Mouse (Mus musculus) hindbrain, embryonic 15.5 days (tissue): Measurements from ENCODE around the gene Zfp385c. TPM values are rescaled to one million over a fixed set of nuclear protein-coding genes. Genes with fewer than 3 reads are reported as not detected.
A peak's percentile ranks its signal among the peaks of the same experiment; 100 is the strongest.

ENCODE experiments used
- ATAC-seq: fragments of 200-750 bp; cut with Nextera tagmentation; 2 replicates; pipeline ENCODE4 v1.8.0; 2017; ENCODE audit warnings: low read depth, moderate number of reproducible peaks, moderate TSS enrichment; ENCODE audit not compliant: low FRiP score
- H3K27ac ChIP-seq: fragments of 300-500 bp; sonication (generic); replicated peaks from 2 replicates; pipeline ENCODE4 v1.5.1; 2015; ENCODE audit warnings: mild to moderate bottlenecking, inconsistent platforms
- H3K27me3 ChIP-seq: fragments of 300-500 bp; sonication (generic); 2 replicates; pipeline ENCODE4 v1.6.1; 2015; ENCODE audit warnings: control low read depth, inconsistent platforms
- H3K36me3 ChIP-seq: fragments of 300-500 bp; sonication (generic); 2 replicates; pipeline ENCODE4 v1.6.1; 2015; ENCODE audit warnings: control low read depth, inconsistent platforms
- H3K4me1 ChIP-seq: fragments of 300-500 bp; sonication (generic); replicated peaks from 2 replicates; pipeline ENCODE4 v1.6.1; 2015; ENCODE audit warnings: control low read depth, inconsistent platforms
- H3K4me2 ChIP-seq: fragments of 300-500 bp; sonication (generic); 2 replicates; pipeline ENCODE4 v1.6.1; 2015; ENCODE audit warnings: moderate library complexity, mild to moderate bottlenecking, inconsistent platforms
- H3K4me3 ChIP-seq: fragments of 300-500 bp; sonication (generic); 2 replicates; pipeline ENCODE4 v1.5.1; 2015; ENCODE audit warnings: mild to moderate bottlenecking, inconsistent platforms
- H3K9ac ChIP-seq: fragments of 300-500 bp; sonication (generic); 2 replicates; pipeline ENCODE4 v1.6.1; 2015; ENCODE audit warnings: inconsistent platforms
- H3K9me3 ChIP-seq: fragments of 300-500 bp; sonication (generic); 2 replicates; pipeline ENCODE4 v1.6.1; 2016; ENCODE audit warnings: control low read depth, inconsistent platforms
- WGBS: fragments of 180-500 bp; shearing (Covaris S2); methylation state at CpG from one replicate; pipeline ENCODE4 v1.1.7; 2015; 5-methylcytosine and 5-hydroxymethylcytosine counted together
- polyA plus RNA-seq: library from polyadenylated mRNA; unstranded; fragments of >200 nt; fragmentation: Nextera tagmentation; extraction: Ambion mirVana; gene quantifications from 2 replicates; pipeline ENCODE4 v1.2.1, GENCODE M21; 2015

Zfp385c gene
- polyA plus RNA-seq, 1 experiment from 2014 or later: 0.82 TPM

DNA sequence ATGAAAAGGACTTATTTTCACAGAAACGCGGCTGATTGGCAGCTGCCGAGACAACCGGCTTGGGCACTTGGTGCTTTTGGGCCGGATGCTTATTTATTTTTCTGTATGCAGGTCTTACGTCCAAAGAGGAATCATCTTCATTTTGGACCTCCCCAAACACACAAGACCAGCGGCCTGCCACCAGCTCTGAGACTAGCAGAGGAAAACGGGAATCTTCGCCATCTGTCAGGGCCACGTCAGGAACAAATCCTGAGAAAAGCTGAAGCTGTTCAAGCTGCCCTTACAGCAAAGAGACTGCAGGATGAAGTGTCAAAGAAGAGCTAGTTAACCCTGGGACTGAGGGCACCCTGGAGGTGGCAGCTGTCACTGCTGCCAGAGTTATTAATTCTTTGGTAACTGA lies 86.8 kb downstream of the Zfp385c start:
- ATAC-seq: no peak
- Histone ChIP-seq H3K27ac (peak overlapping the region; percentile 48), H3K4me1 (peaks cover 40% of the 10 kb centered on the region), H3K27me3 (no peaks in the 10 kb centered on the region), H3K36me3 (peaks cover 15% of the 10 kb centered on the region; the same call in 1 of the 2 replicates), H3K9ac (no peak overlapping the region), H3K9me3 (no peaks in the 10 kb centered on the region), H3K4me3 (no peak overlapping the region), H3K4me2 (no peak overlapping the region)
- WGBS: 79% methylated on average over 10 of the region's 10 CpGs

DNA sequence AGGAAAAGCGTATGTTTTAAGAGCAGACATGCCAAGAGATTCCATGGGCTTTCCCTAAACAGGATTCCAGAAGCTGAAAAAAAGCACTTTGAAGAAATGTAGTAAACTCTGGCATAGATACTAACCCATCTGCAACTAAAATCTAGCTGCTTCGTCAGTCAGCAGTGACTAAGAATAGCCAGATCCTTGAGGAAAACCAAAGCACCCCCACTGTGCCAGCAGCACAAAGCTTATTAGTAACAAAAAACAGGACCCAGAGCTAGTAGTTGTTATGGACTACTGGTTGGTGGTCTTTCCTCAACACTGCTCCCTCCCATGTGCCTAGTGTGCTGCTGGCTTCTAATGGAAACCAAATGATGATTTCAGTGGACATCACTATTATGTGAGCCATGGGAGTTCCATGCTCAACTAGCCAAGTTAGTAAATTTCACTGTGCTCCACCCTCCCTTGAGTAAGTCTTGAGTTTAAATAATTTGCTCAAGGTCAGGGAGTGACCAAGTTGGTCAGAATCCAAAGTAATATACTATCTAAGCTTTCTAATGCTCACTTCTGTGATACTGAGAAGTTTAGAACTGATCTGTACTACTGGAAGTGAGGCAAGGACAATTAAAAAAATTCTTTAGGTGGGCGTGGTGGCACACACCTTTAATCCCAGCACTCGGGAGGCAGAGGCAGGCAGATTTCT lies 87.8 kb downstream of the Zfp385c start:
- WGBS: 79% methylated on average over 4 of the region's 4 CpGs
- ATAC-seq: no peak
- Histone ChIP-seq H3K4me2 (no peak overlapping the region), H3K9me3 (no peaks in the 10 kb centered on the region), H3K4me3 (no peak overlapping the region), H3K36me3 (peaks cover 14% of the 10 kb centered on the region; the same call in 1 of the 2 replicates), H3K9ac (no peak overlapping the region), H3K27ac (0 out of 2 replicates have a peak overlapping the region, but pooled peaks have one; percentile 30), H3K27me3 (no peaks in the 10 kb centered on the region), H3K4me1 (peaks cover 30% of the 10 kb centered on the region)

DNA sequence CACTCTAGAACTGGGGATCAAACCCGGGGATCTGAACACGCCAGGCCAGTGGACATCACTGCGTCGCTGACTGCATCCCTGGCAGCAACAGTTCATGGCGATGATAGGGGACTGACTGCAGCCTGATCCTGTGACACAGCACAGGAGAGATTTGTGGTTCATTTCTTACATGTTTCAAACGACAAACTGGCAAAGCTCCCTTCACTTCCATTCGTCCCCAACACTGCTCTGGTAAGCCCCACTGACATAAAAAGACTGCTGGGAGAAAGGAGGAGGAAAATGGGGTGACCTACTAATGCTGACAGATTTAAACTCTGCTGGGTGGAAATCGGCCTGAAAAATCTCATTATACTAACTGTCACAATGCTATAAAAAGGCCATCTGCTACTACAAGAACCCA lies 88.4 kb downstream of the Zfp385c start:
- Histone ChIP-seq H3K9ac (no peak overlapping the region), H3K27ac (0 out of 2 replicates have a peak overlapping the region, but pooled peaks have one; percentile 30), H3K4me1 (peaks cover 27% of the 10 kb centered on the region), H3K9me3 (no peaks in the 10 kb centered on the region), H3K4me2 (no peak overlapping the region), H3K4me3 (no peak overlapping the region), H3K27me3 (no peaks in the 10 kb centered on the region), H3K36me3 (peaks cover 20% of the 10 kb centered on the region)
- ATAC-seq: no peak
- WGBS: 82% methylated on average over 8 of the region's 8 CpGs

DNA sequence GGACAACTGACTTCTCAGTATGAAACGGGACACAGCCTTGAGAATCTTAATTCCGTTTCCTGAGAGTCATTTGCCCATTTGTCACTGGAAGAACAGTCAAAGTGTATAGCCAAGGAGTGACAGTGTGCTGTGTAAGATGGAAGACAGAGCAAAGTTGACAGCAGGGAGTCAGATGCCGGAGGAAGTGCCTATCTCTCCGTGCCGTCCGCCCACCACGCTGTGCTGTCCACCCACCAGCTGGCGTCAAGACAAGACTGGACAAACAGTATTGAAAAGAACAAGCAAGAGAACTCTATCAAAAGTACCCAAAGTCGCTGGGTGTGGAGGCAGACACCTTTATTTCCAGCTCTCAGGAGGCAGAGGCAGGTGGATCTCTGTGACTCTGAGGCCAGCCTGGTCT lies 89.1 kb downstream of the Zfp385c start:
- no peak overlapping the region for H3K9ac ChIP-seq
- ATAC-seq: no peak
- peaks cover 27% of the 10 kb centered on the region for H3K36me3 ChIP-seq
- H3K4me2 ChIP-seq: no peak overlapping the region
- peaks cover 22% of the 10 kb centered on the region for H3K4me1 ChIP-seq
- 83% methylated on average over 9 of the region's 9 CpGs for WGBS
- no peaks in the 10 kb centered on the region for H3K27me3 ChIP-seq
- H3K27ac ChIP-seq: no peak overlapping the region
- H3K9me3 ChIP-seq: no peaks in the 10 kb centered on the region
- H3K4me3 ChIP-seq: no peak overlapping the region

DNA sequence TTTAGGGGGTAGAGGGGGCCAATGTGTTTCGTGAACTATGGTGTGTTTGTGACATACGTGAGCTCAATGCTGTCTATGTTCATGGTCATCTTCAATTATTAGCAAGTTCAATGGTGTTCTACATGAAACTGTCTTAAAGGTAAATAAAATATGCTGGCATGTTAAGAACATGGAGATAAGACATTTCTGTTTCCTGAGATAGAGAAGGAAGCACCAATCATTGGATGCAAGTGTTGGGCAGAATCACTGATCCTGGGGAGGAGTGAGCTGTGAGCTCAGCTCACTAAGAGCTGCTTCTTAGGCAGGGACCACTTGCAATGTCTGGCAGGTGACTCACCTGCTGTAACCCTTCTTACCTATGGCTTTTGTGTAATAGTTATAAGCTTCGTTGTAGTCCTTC lies 90.9 kb downstream of the Zfp385c start:
- Histone ChIP-seq H3K27ac (no peak overlapping the region), H3K4me3 (no peak overlapping the region), H3K9ac (no peak overlapping the region), H3K36me3 (peaks cover 44% of the 10 kb centered on the region), H3K4me2 (no peak overlapping the region), H3K27me3 (no peaks in the 10 kb centered on the region), H3K9me3 (no peaks in the 10 kb centered on the region), H3K4me1 (peaks cover 22% of the 10 kb centered on the region)
- no peak for ATAC-seq
- WGBS: 98% methylated on average over 3 of the region's 3 CpGs

DNA sequence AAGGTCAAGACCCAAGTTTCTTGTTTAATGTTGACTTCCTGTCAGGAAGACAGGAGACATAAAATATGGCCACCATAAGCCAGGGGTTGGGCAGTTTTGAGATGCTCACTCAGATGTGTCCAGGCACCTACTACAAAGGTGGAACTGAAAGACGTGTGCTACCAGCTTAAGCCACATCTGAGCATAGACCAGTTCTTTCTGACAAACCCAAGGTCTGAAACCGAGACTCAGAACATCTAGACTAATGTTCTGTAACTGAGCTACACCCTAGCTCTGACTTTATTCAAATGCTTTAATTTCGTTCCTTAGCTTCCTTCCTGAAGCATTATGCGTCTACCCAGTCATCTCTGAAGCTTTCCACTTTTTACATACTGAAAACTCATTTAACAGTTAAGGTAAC lies 94.2 kb downstream of the Zfp385c start:
- 93% methylated on average over 4 of the region's 4 CpGs for WGBS
- Histone ChIP-seq H3K9me3 (no peaks in the 10 kb centered on the region), H3K36me3 (peaks cover 55% of the 10 kb centered on the region)

DNA sequence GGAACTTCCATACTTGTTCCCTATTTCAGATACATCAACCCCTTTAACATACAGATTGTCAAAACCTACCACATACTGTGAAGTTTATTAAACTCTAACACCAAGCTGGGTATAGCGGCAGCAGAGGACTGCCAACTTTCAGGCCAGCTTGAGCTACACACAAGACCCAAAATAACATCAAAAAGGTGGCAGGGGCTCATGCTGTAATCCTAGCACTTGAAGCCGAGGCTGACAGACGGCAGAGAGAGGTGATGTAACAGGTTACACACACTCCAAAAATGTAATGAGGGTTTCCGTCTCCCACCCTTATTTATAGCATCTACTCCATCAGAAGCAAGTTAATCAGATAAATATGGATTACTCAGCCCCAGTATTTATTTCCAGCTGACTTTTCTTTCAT lies 96.7 kb downstream of the Zfp385c start:
- no peak overlapping the region for H3K4me3 ChIP-seq

More for the DNA sequence above, 94.2 kb downstream of the Zfp385c start:
- no peak overlapping the region for H3K9ac ChIP-seq
- no peak overlapping the region for H3K4me2 ChIP-seq
- H3K27me3 ChIP-seq: no peaks in the 10 kb centered on the region
- H3K27ac ChIP-seq: no peak overlapping the region
- no peak for ATAC-seq
- H3K4me1 ChIP-seq: 0 out of 2 replicates have a peak, but pooled peaks cover 1% of the 10 kb centered on the region
- H3K4me3 ChIP-seq: no peak overlapping the region

DNA sequence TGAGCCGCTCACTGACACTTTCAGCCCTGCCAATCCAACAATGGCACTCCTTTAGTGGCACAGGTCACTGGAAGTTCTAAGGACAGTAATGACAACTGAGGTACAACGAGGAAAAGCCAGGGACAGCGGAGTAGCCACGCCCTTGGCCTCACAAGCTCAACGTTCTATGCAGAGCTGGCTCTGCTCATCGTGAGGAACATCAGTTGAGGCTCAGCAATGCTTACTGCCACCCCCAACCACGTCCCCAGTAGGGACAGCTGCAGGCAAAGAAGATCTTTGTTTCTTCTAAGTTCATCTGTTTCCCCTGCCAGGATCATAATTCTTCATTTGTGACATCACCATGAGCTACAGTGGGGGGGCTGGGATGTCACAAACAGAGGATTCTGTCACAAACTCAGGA lies 97.6 kb downstream of the Zfp385c start:
- Histone ChIP-seq H3K27ac (no peak overlapping the region), H3K4me2 (no peak overlapping the region), H3K36me3 (peaks cover 72% of the 10 kb centered on the region), H3K9me3 (no peaks in the 10 kb centered on the region), H3K27me3 (no peaks in the 10 kb centered on the region), H3K9ac (no peak overlapping the region), H3K4me1 (no peaks in the 10 kb centered on the region), H3K4me3 (no peak overlapping the region)
- WGBS: 85% methylated on average over 7 of the region's 7 CpGs
- ATAC-seq: no peak

More for the DNA sequence above, 96.7 kb downstream of the Zfp385c start:
- ATAC-seq: no peak
- no peaks in the 10 kb centered on the region for H3K9me3 ChIP-seq
- WGBS: 88% methylated on average over 4 of the region's 4 CpGs
- no peak overlapping the region for H3K4me2 ChIP-seq
- H3K27ac ChIP-seq: no peak overlapping the region
- H3K9ac ChIP-seq: no peak overlapping the region
- H3K4me1 ChIP-seq: no peaks in the 10 kb centered on the region
- H3K36me3 ChIP-seq: peaks cover 69% of the 10 kb centered on the region
- H3K27me3 ChIP-seq: no peaks in the 10 kb centered on the region

DNA sequence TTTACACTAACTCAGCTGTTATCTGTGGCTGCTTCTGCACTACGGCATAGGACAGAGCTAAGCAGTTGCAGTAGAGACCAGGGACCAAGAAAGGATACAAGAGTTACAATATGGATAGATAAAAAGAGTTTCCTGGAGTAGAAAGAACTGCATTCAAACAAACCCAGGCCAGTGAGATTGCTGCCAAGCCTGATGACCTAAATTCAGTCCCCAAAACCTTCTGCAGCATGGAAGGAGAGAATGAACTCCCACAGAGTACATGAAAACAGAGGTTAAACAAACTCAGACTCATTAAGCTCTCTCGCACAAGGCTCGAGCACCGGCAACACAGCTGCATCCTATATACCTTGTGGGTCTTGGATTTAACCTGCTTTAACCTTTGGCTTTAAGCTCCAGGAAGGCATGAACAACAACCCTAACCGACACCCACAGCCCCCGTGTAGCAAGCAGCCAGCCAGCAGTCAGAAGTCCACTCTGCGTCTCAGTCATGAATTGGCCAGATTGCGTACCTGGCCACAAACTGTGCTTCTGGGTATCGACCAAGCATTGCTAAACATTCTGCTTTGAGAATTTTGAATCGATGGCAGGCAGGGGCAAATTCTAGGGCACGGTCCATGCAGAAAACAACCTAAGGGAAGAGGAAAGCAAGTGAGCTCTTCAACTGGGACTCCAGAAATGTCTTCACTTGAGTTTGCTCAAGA lies 99.8 kb downstream of the Zfp385c start:
- Histone ChIP-seq H3K9ac (no peak overlapping the region), H3K9me3 (no peaks in the 10 kb centered on the region), H3K36me3 (peaks cover 71% of the 10 kb centered on the region), H3K4me3 (no peak overlapping the region), H3K4me1 (no peaks in the 10 kb centered on the region), H3K27me3 (no peaks in the 10 kb centered on the region), H3K27ac (no peak overlapping the region), H3K4me2 (no peak overlapping the region)
- no peak for ATAC-seq
- WGBS: 90% methylated on average over 11 of the region's 11 CpGs

DNA sequence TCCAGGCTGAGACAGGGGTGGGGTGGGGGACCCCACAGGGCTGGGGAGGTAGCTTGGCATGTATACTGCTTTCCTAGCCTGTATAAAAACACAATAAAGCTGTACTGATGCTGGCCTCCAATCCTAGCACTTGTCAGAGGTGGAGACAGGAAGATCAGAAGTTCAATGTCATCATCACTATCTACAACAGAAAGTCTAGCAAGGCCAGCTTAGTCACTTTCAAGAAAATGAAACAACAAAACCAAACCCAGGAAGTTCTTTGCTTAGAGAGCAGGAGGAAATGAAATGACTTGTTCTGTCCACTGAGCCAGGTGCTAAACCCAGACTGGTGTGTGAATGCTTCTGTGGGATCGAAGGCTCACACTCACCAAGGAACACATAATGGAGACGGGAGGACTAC lies 103.8 kb downstream of the Zfp385c start:
- no peak overlapping the region for H3K4me2 ChIP-seq
- peaks cover 90% of the 10 kb centered on the region for H3K36me3 ChIP-seq
- WGBS: 92% methylated on average over 2 of the region's 2 CpGs

DNA sequence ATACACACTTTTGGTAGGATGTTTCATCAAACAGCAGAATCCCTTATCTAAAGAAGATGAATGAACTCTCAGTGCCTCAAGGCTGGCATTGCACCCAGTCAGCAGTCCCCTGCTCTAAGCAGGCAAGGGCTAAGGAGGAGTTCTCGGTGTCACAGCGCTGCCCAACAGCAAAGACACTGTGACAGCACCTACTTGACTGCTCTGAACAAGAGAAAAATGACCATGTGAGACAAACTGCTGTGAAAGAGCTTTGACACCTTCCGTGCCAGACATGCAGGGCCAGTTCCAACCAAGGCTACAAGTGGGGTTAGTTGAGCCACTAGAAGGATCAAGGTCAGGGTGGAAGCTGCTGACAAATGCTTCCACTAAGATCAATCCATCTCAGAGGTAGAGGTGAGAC lies 107.1 kb downstream of the Zfp385c start:
- no peak overlapping the region for H3K27ac ChIP-seq
- H3K4me3 ChIP-seq: no peak overlapping the region
- H3K4me2 ChIP-seq: no peak overlapping the region
- peaks cover 85% of the 10 kb centered on the region for H3K36me3 ChIP-seq
- no peaks in the 10 kb centered on the region for H3K27me3 ChIP-seq
- peaks cover 9% of the 10 kb centered on the region; the same call in 1 of the 2 replicates for H3K4me1 ChIP-seq
- H3K9me3 ChIP-seq: no peaks in the 10 kb centered on the region
- WGBS: 94% methylated on average over 3 of the region's 3 CpGs
- ATAC-seq: no peak
- no peak overlapping the region for H3K9ac ChIP-seq

More for the DNA sequence above, 103.8 kb downstream of the Zfp385c start:
- Histone ChIP-seq H3K9ac (no peak overlapping the region), H3K4me1 (no peaks in the 10 kb centered on the region), H3K27me3 (no peaks in the 10 kb centered on the region), H3K9me3 (no peaks in the 10 kb centered on the region), H3K27ac (no peak overlapping the region), H3K4me3 (no peak overlapping the region)
- ATAC-seq: no peak

DNA sequence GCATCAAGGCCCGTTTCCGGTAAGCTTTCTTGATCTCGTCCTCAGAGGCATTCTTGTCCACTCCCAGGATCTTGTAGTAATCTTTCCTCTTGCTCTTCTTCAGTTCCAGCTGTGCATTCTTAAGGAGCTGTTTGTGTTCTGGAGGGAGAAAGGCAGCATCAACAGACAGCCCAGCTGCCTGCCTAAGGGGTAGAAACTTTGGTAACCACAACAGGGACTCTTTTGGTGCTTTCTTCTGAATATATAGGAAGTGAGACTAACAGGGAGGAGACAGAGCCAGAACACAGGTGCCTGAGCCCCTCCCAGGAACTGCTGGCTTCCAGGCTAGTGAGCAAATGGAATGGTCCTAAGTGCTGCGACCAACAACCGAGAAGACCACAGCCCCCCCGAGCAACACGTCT lies 107.7 kb downstream of the Zfp385c start:
- Histone ChIP-seq H3K4me2 (no peak overlapping the region), H3K4me1 (peaks cover 9% of the 10 kb centered on the region; the same call in 1 of the 2 replicates), H3K9ac (no peak overlapping the region), H3K27ac (no peak overlapping the region), H3K4me3 (no peak overlapping the region), H3K9me3 (no peaks in the 10 kb centered on the region), H3K27me3 (no peaks in the 10 kb centered on the region), H3K36me3 (peaks cover 81% of the 10 kb centered on the region)
- ATAC-seq: no peak
- WGBS: 85% methylated on average over 7 of the region's 7 CpGs
